Mouse (Mus musculus) liver, embryonic 15.5 days (tissue): ENCODE data around the gene Ccdc107. TPM values are rescaled to one million over a fixed set of nuclear protein-coding genes. Genes with fewer than 3 reads are reported as not detected.

Experiments used
- ATAC-seq: fragments of 200-750 bp; cut with Nextera tagmentation; 2 replicates; pipeline ENCODE4 v1.8.0; 2017; ENCODE audit warnings: moderate number of reproducible peaks, mild to moderate bottlenecking, moderate library complexity; ENCODE audit not compliant: insufficient read depth
- H3K27ac ChIP-seq: fragments of 300-500 bp; sonication (generic); replicated peaks from 2 replicates; pipeline ENCODE4 v1.5.1; 2015; ENCODE audit warnings: mild to moderate bottlenecking, inconsistent platforms
- H3K27me3 ChIP-seq: fragments of 300-500 bp; sonication (generic); 2 replicates; pipeline ENCODE4 v1.6.1; 2015; ENCODE audit warnings: mild to moderate bottlenecking, inconsistent platforms
- H3K36me3 ChIP-seq: fragments of 300-500 bp; sonication (generic); replicated peaks from 2 replicates; pipeline ENCODE4 v1.6.1; 2015; ENCODE audit warnings: moderate library complexity, mild to moderate bottlenecking, inconsistent platforms
- H3K4me1 ChIP-seq: fragments of 300-500 bp; sonication (generic); replicated peaks from 2 replicates; pipeline ENCODE4 v1.6.1; 2015; ENCODE audit warnings: inconsistent platforms
- H3K4me2 ChIP-seq: fragments of 300-500 bp; sonication (generic); 2 replicates; pipeline ENCODE4 v1.6.1; 2015; ENCODE audit warnings: moderate library complexity, mild to moderate bottlenecking, inconsistent platforms
- H3K4me3 ChIP-seq: fragments of 300-500 bp; sonication (generic); replicated peaks from 2 replicates; pipeline ENCODE4 v1.5.1; 2015; ENCODE audit warnings: mild to moderate bottlenecking, inconsistent platforms
- H3K9ac ChIP-seq: fragments of 300-500 bp; sonication (generic); 2 replicates; pipeline ENCODE4 v1.6.1; 2015; ENCODE audit warnings: moderate library complexity, mild to moderate bottlenecking, inconsistent platforms
- H3K9me3 ChIP-seq: fragments of 300-500 bp; sonication (generic); replicated peaks from 2 replicates; pipeline ENCODE4 v1.6.1; 2016; ENCODE audit warnings: inconsistent platforms
- WGBS: fragments of 180-500 bp; shearing (Covaris S2); methylation state at CpG from one replicate; pipeline ENCODE4 v1.1.7; 2015; ENCODE audit warnings: mixed read lengths; ENCODE audit not compliant: insufficient replicate concordance; 5-methylcytosine and 5-hydroxymethylcytosine counted together
- polyA plus RNA-seq: library from polyadenylated mRNA; unstranded; fragments of >200 nt; fragmentation: Nextera tagmentation; extraction: Ambion mirVana; gene quantifications from 2 replicates; pipeline ENCODE4 v1.2.1, GENCODE M21; 2015

The Ccdc107 gene
- polyA plus RNA-seq, 1 experiment from 2014 or later: 34.2 TPM

DNA sequence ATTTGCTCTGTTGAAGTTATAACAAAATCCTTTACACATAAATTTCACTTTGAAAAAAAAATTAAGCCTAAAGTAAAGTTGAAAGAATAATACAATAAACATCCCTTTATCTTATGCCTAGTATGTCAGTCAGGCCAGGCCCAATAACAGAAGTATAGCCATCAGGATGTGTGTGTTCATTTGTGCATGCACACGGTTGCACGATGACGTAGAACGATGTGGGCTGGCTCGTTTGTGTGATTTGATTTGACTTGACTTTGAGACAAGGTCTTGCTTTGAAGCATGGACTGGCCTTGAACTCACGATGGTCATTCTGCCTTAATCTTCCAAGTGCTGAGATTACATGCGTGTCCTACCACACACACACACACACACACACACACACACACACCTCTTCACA lies 25.8 kb upstream of the Ccdc107 start:
- no peak for ATAC-seq
- Histone ChIP-seq H3K36me3 (no peaks in the 10 kb centered on the region), H3K9me3 (no peaks in the 10 kb centered on the region), H3K27ac (no peak overlapping the region), H3K4me3 (no peak overlapping the region), H3K9ac (no peak overlapping the region), H3K4me1 (no peaks in the 10 kb centered on the region), H3K27me3 (no peaks in the 10 kb centered on the region), H3K4me2 (no peak overlapping the region)
- 71% methylated on average over 7 of the region's 7 CpGs for WGBS

DNA sequence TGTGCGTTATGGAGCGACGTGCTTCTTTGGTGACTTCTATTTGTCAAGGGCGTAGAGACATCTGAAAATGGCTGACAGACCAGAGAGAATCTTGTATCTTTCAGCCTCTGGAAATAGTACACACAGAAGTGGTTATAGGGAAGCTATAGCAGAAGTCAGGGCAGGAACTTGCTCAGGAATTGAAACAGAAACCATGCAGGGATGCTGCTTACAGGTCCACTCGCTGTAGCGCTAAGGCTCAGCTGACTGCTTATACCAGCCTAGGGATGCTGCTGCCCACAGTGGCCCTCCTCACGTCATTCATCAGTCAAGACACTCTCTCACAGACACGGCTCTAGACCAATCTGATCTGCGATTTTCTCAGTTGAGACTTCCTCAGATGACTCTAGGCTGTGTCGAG lies 22.4 kb upstream of the Ccdc107 start:
- Histone ChIP-seq H3K27me3 (no peaks in the 10 kb centered on the region; the same call in 1 of the 2 replicates), H3K4me2 (no peak overlapping the region), H3K9me3 (no peaks in the 10 kb centered on the region), H3K9ac (no peak overlapping the region), H3K27ac (no peak overlapping the region), H3K4me3 (no peak overlapping the region), H3K4me1 (no peaks in the 10 kb centered on the region), H3K36me3 (no peaks in the 10 kb centered on the region)
- ATAC-seq: no peak
- 77% methylated on average over 10 of the region's 10 CpGs for WGBS

DNA sequence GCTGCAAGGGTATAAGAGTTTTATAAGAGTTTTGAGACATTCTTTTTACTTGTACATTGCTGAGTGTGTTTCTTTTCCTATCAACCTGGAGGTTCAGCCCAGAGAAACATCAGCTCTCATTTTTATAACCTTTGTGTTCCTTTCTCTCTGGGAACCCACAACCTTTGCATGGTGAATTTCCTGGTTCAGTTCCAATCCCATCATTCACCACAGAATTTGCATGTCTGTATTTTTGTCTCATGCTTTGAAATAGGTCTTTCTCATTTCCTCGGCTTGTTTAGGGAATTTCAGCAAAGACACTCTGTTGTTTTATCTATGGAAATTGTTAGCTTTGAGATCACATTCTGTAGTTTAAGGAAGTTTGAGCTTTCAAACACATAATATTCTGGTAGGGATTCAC lies 19.1 kb upstream of the Ccdc107 start:
- Histone ChIP-seq H3K36me3 (no peaks in the 10 kb centered on the region), H3K9ac (no peak overlapping the region), H3K27me3 (no peaks in the 10 kb centered on the region; the same call in 1 of the 2 replicates), H3K27ac (no peak overlapping the region), H3K4me3 (no peak overlapping the region), H3K4me1 (peaks cover 7% of the 10 kb centered on the region), H3K4me2 (no peak overlapping the region), H3K9me3 (no peaks in the 10 kb centered on the region)
- WGBS: 40% methylated on average over 1 of the region's 1 CpGs
- no peak for ATAC-seq

DNA sequence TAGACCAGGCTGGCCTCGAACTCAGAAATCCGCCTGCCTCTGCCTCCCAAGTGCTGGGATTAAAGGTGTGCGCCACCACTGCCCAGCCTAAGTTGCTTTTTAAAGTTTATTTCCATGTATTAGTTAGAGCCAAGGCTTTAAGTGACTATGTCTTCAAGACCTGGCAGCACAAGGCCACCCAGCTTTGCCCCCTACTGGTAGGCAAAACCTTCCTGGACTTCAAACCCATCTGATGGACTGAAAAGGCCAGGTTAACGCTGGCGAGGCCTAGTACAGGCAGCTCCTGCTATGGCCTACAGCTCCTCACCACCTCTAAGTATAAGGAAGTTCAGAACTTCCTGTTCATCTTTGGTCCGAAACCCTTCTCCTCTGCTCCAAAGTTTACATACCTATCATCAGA lies 16.1 kb upstream of the Ccdc107 start:
- H3K9me3 ChIP-seq: no peaks in the 10 kb centered on the region
- H3K9ac ChIP-seq: no peak overlapping the region
- H3K4me3 ChIP-seq: no peak overlapping the region
- no peak overlapping the region for H3K4me2 ChIP-seq
- H3K27ac ChIP-seq: no peak overlapping the region
- H3K36me3 ChIP-seq: no peaks in the 10 kb centered on the region
- no peaks in the 10 kb centered on the region; the same call in 1 of the 2 replicates for H3K27me3 ChIP-seq
- WGBS: 67% methylated on average over 6 of the region's 6 CpGs
- peaks cover 14% of the 10 kb centered on the region for H3K4me1 ChIP-seq
- no peak for ATAC-seq

DNA sequence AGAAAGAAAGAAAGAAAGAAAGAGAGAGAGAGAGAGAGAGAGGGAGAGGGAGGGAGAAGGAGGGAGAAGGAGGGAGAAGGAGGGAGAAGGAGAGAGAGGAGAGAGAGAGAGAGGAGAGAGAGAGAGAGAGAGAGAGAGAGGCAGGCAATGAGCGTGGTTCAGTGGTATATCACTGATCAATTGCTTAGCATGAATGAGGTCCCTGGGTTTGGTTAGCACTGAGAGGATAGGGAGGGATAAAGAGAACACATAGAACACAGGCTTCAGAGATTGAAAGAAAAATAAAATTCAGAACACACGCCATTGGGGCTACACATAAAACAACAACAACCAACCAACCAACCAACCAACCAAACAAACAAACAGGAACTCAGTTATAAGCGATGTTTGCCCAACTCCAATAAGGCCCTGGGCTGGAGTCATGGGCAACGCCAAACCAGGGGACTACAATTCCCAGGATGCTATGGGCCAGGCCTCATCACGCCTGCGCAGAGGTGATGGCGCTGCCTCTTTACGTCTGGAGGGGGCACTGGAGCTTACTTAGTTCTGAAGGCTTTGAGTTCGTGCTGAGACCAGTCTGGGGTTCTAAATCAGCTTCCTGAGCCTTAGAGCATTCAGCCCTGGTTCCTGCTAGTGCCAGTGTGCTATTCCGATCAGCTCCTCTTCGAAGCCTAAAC lies 14.7 kb upstream of the Ccdc107 start:
- Histone ChIP-seq H3K27ac (peak overlapping the region; percentile 57; the same call in 1 of the 2 replicates), H3K9ac (peak overlapping the region; percentile 57), H3K9me3 (no peaks in the 10 kb centered on the region), H3K36me3 (no peaks in the 10 kb centered on the region), H3K4me3 (peak overlapping the region; percentile 57), H3K4me2 (peak overlapping the region; percentile 72), H3K4me1 (peaks cover 14% of the 10 kb centered on the region), H3K27me3 (peaks cover 4% of the 10 kb centered on the region; the same call in 1 of the 2 replicates)
- peak; percentile 86 for ATAC-seq
- 9% methylated on average over 11 of the region's 11 CpGs for WGBS

DNA sequence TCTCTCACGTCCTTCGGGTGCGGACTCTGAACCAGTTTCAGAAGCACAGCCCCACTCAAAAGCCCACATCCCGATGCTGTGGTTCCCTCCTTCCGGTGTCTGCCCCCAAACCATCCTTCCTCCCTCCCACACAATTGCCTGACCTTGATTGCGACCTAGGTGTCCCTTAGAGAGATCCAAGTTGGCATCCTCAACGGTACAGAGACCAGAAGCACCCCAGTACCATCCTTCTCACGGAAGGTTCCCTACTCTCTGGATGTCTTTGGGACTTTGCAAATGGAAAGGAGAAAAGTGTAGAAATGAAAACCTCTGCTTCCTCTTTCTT lies 14.2 kb upstream of the Ccdc107 start:
- no peak; the same call in 1 of the 2 replicates for ATAC-seq
- Histone ChIP-seq H3K9me3 (no peaks in the 10 kb centered on the region), H3K36me3 (no peaks in the 10 kb centered on the region), H3K9ac (peak overlapping the region; percentile 57), H3K27ac (peak overlapping the region; percentile 57; the same call in 1 of the 2 replicates), H3K4me1 (peaks cover 14% of the 10 kb centered on the region), H3K4me3 (peak overlapping the region; percentile 57), H3K27me3 (peaks cover 8% of the 10 kb centered on the region; the same call in 1 of the 2 replicates), H3K4me2 (peak overlapping the region; percentile 72)
- WGBS: 26% methylated on average over 8 of the region's 8 CpGs

DNA sequence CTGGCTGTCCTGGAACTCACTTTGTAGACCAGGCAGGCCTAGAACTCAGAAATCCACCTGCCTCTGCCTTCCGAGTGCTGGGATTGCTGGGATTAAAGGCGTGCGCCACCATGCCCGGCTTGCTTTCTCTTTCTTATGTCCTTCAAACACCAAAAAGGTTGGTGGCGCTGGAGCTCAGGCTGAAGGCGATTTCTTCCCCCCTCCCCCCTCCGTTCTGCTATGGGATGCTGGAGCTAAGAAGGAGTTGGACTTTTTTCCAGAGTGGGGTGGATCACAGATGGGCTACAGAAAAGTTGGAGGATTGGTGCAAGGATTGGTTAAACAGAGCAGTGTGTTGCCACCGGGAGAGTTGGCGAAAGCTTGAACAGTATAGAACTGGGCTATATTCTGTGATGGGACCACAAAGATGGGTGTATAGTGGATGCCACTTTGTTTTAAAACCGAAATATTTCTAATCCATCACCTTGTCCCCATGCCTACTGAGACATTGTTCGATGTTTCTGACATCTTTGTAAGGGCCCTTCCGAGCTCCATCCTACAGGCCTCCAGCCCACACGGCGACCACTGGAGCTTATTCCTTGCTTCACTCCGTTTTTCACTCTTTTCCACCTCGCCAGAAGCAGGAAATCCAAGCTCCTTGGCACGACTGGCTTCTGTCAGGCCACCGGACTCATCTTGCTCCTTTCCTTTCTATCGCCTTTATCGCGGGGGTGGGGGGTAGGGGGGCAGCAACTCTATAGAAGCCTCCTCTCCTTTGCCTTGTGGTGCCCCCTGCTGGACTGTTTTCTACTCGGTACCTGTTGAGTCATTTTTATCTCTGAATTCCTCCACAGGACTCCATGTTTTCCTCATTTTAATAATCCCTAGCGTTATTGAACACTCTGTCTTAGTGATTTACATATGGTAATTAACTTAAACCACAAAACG lies 13.5 kb upstream of the Ccdc107 start:
- peak overlapping the region; percentile 72 for H3K4me2 ChIP-seq
- no peak overlapping the region for H3K27ac ChIP-seq
- H3K4me1 ChIP-seq: peaks cover 14% of the 10 kb centered on the region
- ATAC-seq: no peak
- no peak overlapping the region for H3K9ac ChIP-seq
- 39% methylated on average over 24 of the region's 24 CpGs for WGBS
- H3K36me3 ChIP-seq: no peaks in the 10 kb centered on the region
- no peaks in the 10 kb centered on the region for H3K9me3 ChIP-seq
- peaks cover 8% of the 10 kb centered on the region; the same call in 1 of the 2 replicates for H3K27me3 ChIP-seq
- peak overlapping the region; percentile 57; the same call in 1 of the 2 replicates for H3K4me3 ChIP-seq

DNA sequence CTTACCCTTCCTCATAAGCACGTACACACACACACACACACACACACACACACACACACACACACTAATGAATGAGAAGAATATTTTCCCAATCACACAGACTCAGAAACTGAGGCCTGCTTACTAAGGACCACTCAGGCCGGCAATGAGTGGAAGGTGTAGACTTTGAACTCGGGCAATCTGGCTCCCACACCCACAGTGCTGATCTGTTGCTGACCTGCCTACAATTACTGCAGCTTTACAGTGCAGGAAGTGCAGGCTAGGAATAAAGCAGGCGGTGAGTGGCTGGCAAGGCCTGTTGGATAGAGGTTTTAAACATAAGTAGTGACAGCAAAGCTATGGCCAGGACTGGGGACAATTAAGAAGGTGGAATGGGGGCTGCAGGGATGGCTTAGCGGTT lies 11.7 kb upstream of the Ccdc107 start:
- ATAC-seq: no peak
- Histone ChIP-seq H3K9ac (no peak overlapping the region), H3K9me3 (no peaks in the 10 kb centered on the region), H3K27me3 (peaks cover 8% of the 10 kb centered on the region; the same call in 1 of the 2 replicates), H3K4me3 (no peak overlapping the region), H3K36me3 (no peaks in the 10 kb centered on the region), H3K4me1 (peaks cover 14% of the 10 kb centered on the region), H3K4me2 (no peak overlapping the region), H3K27ac (no peak overlapping the region)
- 65% methylated on average over 5 of the region's 5 CpGs for WGBS

DNA sequence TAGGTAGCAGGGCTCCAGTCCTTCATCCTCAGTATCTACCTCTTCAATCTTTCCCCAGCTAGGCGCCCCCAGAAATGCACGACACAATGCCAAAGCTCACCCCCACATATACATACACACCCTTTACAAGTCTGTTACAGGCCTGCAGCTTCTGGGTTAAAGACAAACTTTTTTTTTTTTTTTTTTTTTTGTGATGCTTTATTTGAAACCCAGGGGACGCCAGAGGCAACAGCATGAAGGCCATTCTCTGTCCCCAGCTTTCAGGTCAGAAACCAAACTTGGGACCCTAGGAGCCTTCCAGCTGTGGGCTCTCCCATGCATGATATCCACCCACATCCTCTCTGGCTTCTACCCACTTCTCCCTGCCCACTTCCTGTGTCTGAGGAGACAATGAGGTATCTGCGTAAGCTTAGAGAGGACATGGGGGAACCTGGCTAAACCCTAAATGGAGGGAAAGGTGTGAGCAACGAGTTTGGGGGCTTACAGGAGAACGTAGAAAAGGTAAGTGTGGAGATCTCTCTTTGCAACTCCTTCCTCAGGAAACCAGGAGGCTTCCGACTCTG lies 10.7 kb upstream of the Ccdc107 start:
- 35% methylated on average over 7 of the region's 7 CpGs for WGBS
- no peak for ATAC-seq

DNA sequence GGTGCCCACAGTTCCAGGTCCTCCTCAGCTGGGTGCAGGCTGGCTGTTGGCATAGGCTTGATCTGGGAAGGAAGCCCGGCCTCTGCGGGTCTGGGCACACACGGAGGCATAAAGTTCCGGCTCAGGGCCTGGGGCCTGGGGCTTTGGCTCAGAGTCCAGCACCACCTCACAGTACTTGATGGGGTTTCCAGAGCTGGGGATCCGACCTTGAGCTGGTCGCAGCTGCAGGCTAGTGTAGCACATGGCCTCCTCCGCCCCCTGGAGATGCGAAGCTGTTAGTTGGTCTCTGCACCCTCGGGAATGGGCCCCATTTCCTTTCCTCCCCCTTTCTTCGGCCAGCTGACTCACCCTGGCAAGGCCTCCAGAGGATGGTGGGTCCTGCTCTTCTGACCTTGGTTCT lies 10.1 kb upstream of the Ccdc107 start:
- Histone ChIP-seq H3K36me3 (no peaks in the 10 kb centered on the region), H3K9ac (no peak overlapping the region), H3K4me2 (no peak overlapping the region), H3K4me3 (no peak overlapping the region), H3K27ac (no peak overlapping the region), H3K9me3 (no peaks in the 10 kb centered on the region), H3K4me1 (peaks cover 14% of the 10 kb centered on the region), H3K27me3 (peaks cover 8% of the 10 kb centered on the region; the same call in 1 of the 2 replicates)
- no peak for ATAC-seq
- WGBS: 54% methylated on average over 10 of the region's 10 CpGs

More for the DNA sequence above, 10.7 kb upstream of the Ccdc107 start:
- Histone ChIP-seq H3K4me3 (no peak overlapping the region), H3K27me3 (peaks cover 8% of the 10 kb centered on the region; the same call in 1 of the 2 replicates), H3K36me3 (no peaks in the 10 kb centered on the region), H3K27ac (no peak overlapping the region), H3K4me2 (no peak overlapping the region), H3K9ac (no peak overlapping the region), H3K9me3 (no peaks in the 10 kb centered on the region), H3K4me1 (peaks cover 14% of the 10 kb centered on the region)

DNA sequence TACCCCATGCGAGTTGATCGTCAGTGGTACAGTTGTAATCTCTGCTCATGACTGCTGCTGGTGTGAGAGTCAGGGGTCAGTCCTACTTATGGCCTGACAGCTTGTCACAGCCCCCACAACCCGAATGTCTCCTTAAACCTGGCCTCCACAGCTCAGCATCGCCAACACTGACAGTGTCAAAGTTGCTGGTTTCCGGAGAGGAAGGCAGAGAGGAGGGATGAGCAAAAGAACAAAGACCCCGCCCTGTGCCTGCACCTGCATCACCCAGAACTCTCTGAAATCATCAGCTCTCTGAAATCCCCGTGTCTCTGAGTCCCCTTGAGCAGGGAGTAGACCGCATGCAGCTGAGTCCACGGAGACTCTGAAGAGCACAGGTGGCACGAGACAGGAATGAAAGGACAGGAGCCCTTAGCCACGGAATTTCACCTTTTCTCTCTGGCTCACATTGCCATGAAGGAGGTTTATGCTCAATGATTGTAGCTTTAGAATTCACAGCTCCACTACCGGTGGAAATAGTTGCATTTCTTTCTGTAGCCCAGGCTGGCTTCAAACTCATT lies 9.1 kb upstream of the Ccdc107 start, which contains the start of gene Sit1:
Sit1 (minus strand) TSS at position 200 of the 557 bp plus-strand sequence.
- no peak within 1 kb of the TSS for H3K4me2 ChIP-seq
- H3K27me3 ChIP-seq: peaks cover 8% of the 10 kb centered on the region; the same call in 1 of the 2 replicates
- H3K4me1 ChIP-seq: peaks cover 7% of the 10 kb centered on the region
- H3K36me3 ChIP-seq: no peaks in the 10 kb centered on the region
- no peak within 1 kb of the TSS for H3K4me3 ChIP-seq
- no peak for ATAC-seq
- 48% methylated on average over 12 of the region's 12 CpGs for WGBS
- H3K27ac ChIP-seq: no peak within 1 kb of the TSS
- no peak within 1 kb of the TSS for H3K9ac ChIP-seq
- no peaks in the 10 kb centered on the region for H3K9me3 ChIP-seq
